Mouse (Mus musculus) testis, postnatal 14 days (tissue): ENCODE results near the gene Snd1.

Experiments
- DNase-seq: peaks from one replicate; pipeline ENCODE4 v3.0.0; 2021; ENCODE audit warnings: low spot score

The Snd1 gene

GRCm38 (mm10) chr6:28640088-28640487 lies 165.1 kb downstream of the Snd1 start:
- no peak for DNase-seq

GRCm38 (mm10) chr6:28642909-28643308 lies 168.0 kb downstream of the Snd1 start:
- DNase-seq: no peak

- DNase-seq: no peak
Measured at GRCm38 (mm10) chr6:28645231-28645630, 170.3 kb downstream of the Snd1 start.

- DNase-seq: no peak
Measured at GRCm38 (mm10) chr6:28656511-28656910, 181.6 kb downstream of the Snd1 start.

GRCm38 (mm10) chr6:28663004-28663403 lies 188.1 kb downstream of the Snd1 start:
- DNase-seq: no peak

- DNase-seq: no peak
Measured at GRCm38 (mm10) chr6:28663670-28664069, 188.7 kb downstream of the Snd1 start.

GRCm38 (mm10) chr6:28664716-28665115 lies 189.8 kb downstream of the Snd1 start:
- DNase-seq: no peak

GRCm38 (mm10) chr6:28667586-28667985 lies 192.6 kb downstream of the Snd1 start:
- DNase-seq: no peak

GRCm38 (mm10) chr6:28669251-28669650 lies 194.3 kb downstream of the Snd1 start:
- no peak for DNase-seq

- no peak for DNase-seq
Measured at GRCm38 (mm10) chr6:28672388-28672787, 197.4 kb downstream of the Snd1 start.

- no peak for DNase-seq
Measured at GRCm38 (mm10) chr6:28674686-28675085, 199.7 kb downstream of the Snd1 start.

- DNase-seq: no peak
Measured at GRCm38 (mm10) chr6:28678896-28679295, 204.0 kb downstream of the Snd1 start.

GRCm38 (mm10) chr6:28680537-28680936 lies 205.6 kb downstream of the Snd1 start:
- no peak for DNase-seq

- DNase-seq: no peak
Measured at GRCm38 (mm10) chr6:28681521-28682457, 206.8 kb downstream of the Snd1 start.

GRCm38 (mm10) chr6:28685052-28685451 lies 210.1 kb downstream of the Snd1 start:
- no peak for DNase-seq

GRCm38 (mm10) chr6:28685745-28686144 lies 210.8 kb downstream of the Snd1 start:
- DNase-seq: no peak

- DNase-seq: no peak
Measured at GRCm38 (mm10) chr6:28687776-28688175, 212.8 kb downstream of the Snd1 start.

GRCm38 (mm10) chr6:28692659-28693058 lies 217.7 kb downstream of the Snd1 start:
- DNase-seq: no peak

- DNase-seq: no peak
Measured at GRCm38 (mm10) chr6:28697214-28697613, 222.3 kb downstream of the Snd1 start.

- DNase-seq: no peak
Measured at GRCm38 (mm10) chr6:28704612-28705011, 229.7 kb downstream of the Snd1 start.

GRCm38 (mm10) chr6:28705384-28706107 lies 230.6 kb downstream of the Snd1 start:
- DNase-seq: no peak

GRCm38 (mm10) chr6:28706108-28706975 lies 231.4 kb downstream of the Snd1 start:
- DNase-seq: no peak
